Mouse (Mus musculus): ENCODE results near the gene Tecpr2.

DNA sequence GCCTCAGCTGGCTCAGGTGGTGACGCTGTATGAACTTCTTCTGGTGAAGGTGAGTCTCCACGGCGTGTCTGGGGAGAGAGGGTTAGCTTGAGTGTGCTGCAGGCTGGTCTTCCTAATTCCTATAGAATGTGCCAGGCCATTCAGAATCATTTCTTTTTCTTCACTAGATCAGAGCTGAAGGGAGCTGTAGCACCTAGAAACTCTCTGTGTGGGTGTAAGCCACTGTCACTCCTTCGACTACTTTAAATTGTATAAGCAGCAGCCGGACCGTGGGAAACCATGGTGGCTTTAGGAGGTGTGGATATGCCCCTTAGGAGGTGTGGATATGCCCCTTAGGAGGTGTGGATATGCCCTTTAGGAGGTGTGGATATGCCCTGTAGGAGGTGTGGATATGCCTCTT lies 25.1 kb upstream of the Tecpr2 start:
- no peak for TF ChIP-seq CTCF (IDR thresholded peaks at IDR 0.05; ENCODE audit: insufficient read depth, low read length)
- TF ChIP-seq POLR2A (IDR thresholded peaks at IDR 0.05; ENCODE audit: borderline replicate concordance, extremely low read depth, low read depth, low read length), result no peak
